Mouse (Mus musculus): Measurements from ENCODE around the gene Selenon. TPM values are rescaled to one million over a fixed set of nuclear protein-coding genes. Genes with fewer than 3 reads are reported as not detected.
A peak's percentile ranks its signal among the peaks of the same experiment; 100 is the strongest.
"Not testable (repeated sequence)": the region's sequence is repeated elsewhere in the genome, so short reads cannot be mapped to it uniquely, and the experiment has no call there.

Selenon gene
- polyA plus RNA-seq, 1 experiment from 2014 or later: 15.6 TPM

- peak; percentile 95 for ATAC-seq (ENCODE audit: low FRiP score, low TSS enrichment)
- peak within 1 kb of the TSS; percentile 58 for H3K9ac ChIP-seq (ENCODE audit: low read depth, low read length)
- H3K9me3 ChIP-seq (ENCODE audit: control insufficient read depth, low read length): no peaks in the 10 kb centered on the region
- H3K36me3 ChIP-seq (ENCODE audit: control insufficient read depth, insufficient read depth, low read length): no peaks in the 10 kb centered on the region
- H3K4me2 ChIP-seq (replicated peaks; ENCODE audit: low read depth, low read length): peak within 1 kb of the TSS; percentile 67
- H3K4me1 ChIP-seq (ENCODE audit: control insufficient read depth, insufficient read depth, low read length): peaks cover 13% of the 10 kb centered on the region
- peak within 1 kb of the TSS; percentile 52 for H3K4me3 ChIP-seq (ENCODE audit: low read length)
- WGBS: under 1% methylated on average over 42 of the region's 42 CpGs
- H3K27me3 ChIP-seq (ENCODE audit: control insufficient read depth, insufficient read depth, low read length): no peaks in the 10 kb centered on the region
- no peak within 1 kb of the TSS for H3K27ac ChIP-seq (ENCODE audit: low read depth, low read length)
Observed at GRCm38 (mm10) chr4:134510845-134511411, 41.0 kb downstream of the Selenon start, which contains the start of gene Aunip. TSS of gene Aunip (plus strand) at chr4:134510999.

GRCm38 (mm10) chr4:134510396-134510795 lies 41.6 kb downstream of the Selenon start:
- Histone ChIP-seq H3K4me2 (replicated peaks; ENCODE audit: low read depth, low read length) (peak overlapping the region; percentile 67; the same call in 1 of the 2 replicates), H3K9ac (ENCODE audit: low read depth, low read length) (no peak overlapping the region), H3K27ac (ENCODE audit: low read depth, low read length) (no peak overlapping the region), H3K27me3 (ENCODE audit: control insufficient read depth, insufficient read depth, low read length) (no peaks in the 10 kb centered on the region), H3K9me3 (ENCODE audit: control insufficient read depth, low read length) (no peaks in the 10 kb centered on the region), H3K4me1 (ENCODE audit: control insufficient read depth, insufficient read depth, low read length) (peaks cover 13% of the 10 kb centered on the region), H3K4me3 (ENCODE audit: low read length) (peak overlapping the region; percentile 52), H3K36me3 (ENCODE audit: control insufficient read depth, insufficient read depth, low read length) (no peaks in the 10 kb centered on the region)
- no peak for ATAC-seq (ENCODE audit: low FRiP score, low TSS enrichment)
- 74% methylated on average over 4 of the region's 4 CpGs for WGBS

- H3K27me3 ChIP-seq (ENCODE audit: control insufficient read depth, insufficient read depth, low read length): no peaks in the 10 kb centered on the region
- H3K9me3 ChIP-seq (ENCODE audit: control insufficient read depth, low read length): peaks cover 5% of the 10 kb centered on the region; the same call in 1 of the 2 replicates
- no peak overlapping the region for H3K4me2 ChIP-seq (replicated peaks; ENCODE audit: low read depth, low read length)
- no peak overlapping the region for H3K27ac ChIP-seq (ENCODE audit: low read depth, low read length)
- H3K4me3 ChIP-seq (ENCODE audit: low read length): no peak overlapping the region
- no peak for ATAC-seq (ENCODE audit: low FRiP score, low TSS enrichment)
- peaks cover 5% of the 10 kb centered on the region; the same call in 1 of the 2 replicates for H3K4me1 ChIP-seq (ENCODE audit: control insufficient read depth, insufficient read depth, low read length)
- no peak overlapping the region for H3K9ac ChIP-seq (ENCODE audit: low read depth, low read length)
- WGBS: 91% methylated on average over 19 of the region's 19 CpGs
- H3K36me3 ChIP-seq (ENCODE audit: control insufficient read depth, insufficient read depth, low read length): no peaks in the 10 kb centered on the region
Observed at GRCm38 (mm10) chr4:134506713-134507112, 45.3 kb downstream of the Selenon start.

GRCm38 (mm10) chr4:134505966-134506594 lies 45.9 kb downstream of the Selenon start:
- peaks cover 5% of the 10 kb centered on the region; the same call in 1 of the 2 replicates for H3K9me3 ChIP-seq (ENCODE audit: control insufficient read depth, low read length)
- no peaks in the 10 kb centered on the region for H3K4me1 ChIP-seq (ENCODE audit: control insufficient read depth, insufficient read depth, low read length)
- no peaks in the 10 kb centered on the region for H3K36me3 ChIP-seq (ENCODE audit: control insufficient read depth, insufficient read depth, low read length)
- no peak for ATAC-seq (ENCODE audit: low FRiP score, low TSS enrichment)
- H3K4me3 ChIP-seq (ENCODE audit: low read length): no peak overlapping the region
- no peak overlapping the region for H3K4me2 ChIP-seq (replicated peaks; ENCODE audit: low read depth, low read length)
- H3K27ac ChIP-seq (ENCODE audit: low read depth, low read length): no peak overlapping the region
- WGBS: 90% methylated on average over 3 of the region's 4 CpGs
- H3K9ac ChIP-seq (ENCODE audit: low read depth, low read length): no peak overlapping the region
- H3K27me3 ChIP-seq (ENCODE audit: control insufficient read depth, insufficient read depth, low read length): no peaks in the 10 kb centered on the region

GRCm38 (mm10) chr4:134505303-134505789 lies 46.6 kb downstream of the Selenon start:
- Histone ChIP-seq H3K4me2 (replicated peaks; ENCODE audit: low read depth, low read length) (no peak overlapping the region), H3K36me3 (ENCODE audit: control insufficient read depth, insufficient read depth, low read length) (no peaks in the 10 kb centered on the region), H3K4me1 (ENCODE audit: control insufficient read depth, insufficient read depth, low read length) (no peaks in the 10 kb centered on the region), H3K9ac (ENCODE audit: low read depth, low read length) (no peak overlapping the region), H3K9me3 (ENCODE audit: control insufficient read depth, low read length) (peaks cover 5% of the 10 kb centered on the region; the same call in 1 of the 2 replicates), H3K27me3 (ENCODE audit: control insufficient read depth, insufficient read depth, low read length) (no peaks in the 10 kb centered on the region), H3K4me3 (ENCODE audit: low read length) (no peak overlapping the region), H3K27ac (ENCODE audit: low read depth, low read length) (no peak overlapping the region)
- 86% methylated on average over 4 of the region's 4 CpGs for WGBS
- no peak for ATAC-seq (ENCODE audit: low FRiP score, low TSS enrichment)

- ATAC-seq (ENCODE audit: low FRiP score, low TSS enrichment): no peak
- no peak overlapping the region for H3K4me2 ChIP-seq (replicated peaks; ENCODE audit: low read depth, low read length)
- H3K9me3 ChIP-seq (ENCODE audit: control insufficient read depth, low read length): peaks cover 5% of the 10 kb centered on the region; the same call in 1 of the 2 replicates
- H3K27me3 ChIP-seq (ENCODE audit: control insufficient read depth, insufficient read depth, low read length): no peaks in the 10 kb centered on the region
- H3K4me1 ChIP-seq (ENCODE audit: control insufficient read depth, insufficient read depth, low read length): no peaks in the 10 kb centered on the region
- no peaks in the 10 kb centered on the region for H3K36me3 ChIP-seq (ENCODE audit: control insufficient read depth, insufficient read depth, low read length)
- 73% methylated on average over 4 of the region's 4 CpGs for WGBS
- H3K9ac ChIP-seq (ENCODE audit: low read depth, low read length): no peak overlapping the region
- no peak overlapping the region for H3K27ac ChIP-seq (ENCODE audit: low read depth, low read length)
- no peak overlapping the region for H3K4me3 ChIP-seq (ENCODE audit: low read length)
Observed at GRCm38 (mm10) chr4:134503686-134504357, 48.1 kb downstream of the Selenon start.

- H3K9me3 ChIP-seq (ENCODE audit: control insufficient read depth, low read length): peaks cover 5% of the 10 kb centered on the region; the same call in 1 of the 2 replicates
- H3K36me3 ChIP-seq (ENCODE audit: control insufficient read depth, insufficient read depth, low read length): no peaks in the 10 kb centered on the region
- H3K27me3 ChIP-seq (ENCODE audit: control insufficient read depth, insufficient read depth, low read length): no peaks in the 10 kb centered on the region
- H3K27ac ChIP-seq (ENCODE audit: low read depth, low read length): no peak overlapping the region
- H3K4me3 ChIP-seq (ENCODE audit: low read length): no peak overlapping the region
- H3K9ac ChIP-seq (ENCODE audit: low read depth, low read length): no peak overlapping the region
- ATAC-seq (ENCODE audit: low FRiP score, low TSS enrichment): no peak
- 93% methylated on average over 6 of the region's 6 CpGs for WGBS
- H3K4me2 ChIP-seq (replicated peaks; ENCODE audit: low read depth, low read length): no peak overlapping the region
- peaks cover 8% of the 10 kb centered on the region; the same call in 1 of the 2 replicates for H3K4me1 ChIP-seq (ENCODE audit: control insufficient read depth, insufficient read depth, low read length)
Observed at GRCm38 (mm10) chr4:134501095-134501494, 50.9 kb downstream of the Selenon start.

- 83% methylated on average over 6 of the region's 6 CpGs for WGBS
- not testable (repeated sequence) for H3K4me2 ChIP-seq (replicated peaks; ENCODE audit: low read depth, low read length); ATAC-seq (ENCODE audit: low FRiP score, low TSS enrichment)
Observed at GRCm38 (mm10) chr4:134498983-134499382, 53.0 kb downstream of the Selenon start.

More at GRCm38 (mm10) chr4:134498983-134499382, 53.0 kb downstream of the Selenon start:
- H3K36me3 ChIP-seq (ENCODE audit: control insufficient read depth, insufficient read depth, low read length); H3K9ac ChIP-seq (ENCODE audit: low read depth, low read length); H3K27ac ChIP-seq (ENCODE audit: low read depth, low read length); H3K4me3 ChIP-seq (ENCODE audit: low read length); H3K27me3 ChIP-seq (ENCODE audit: control insufficient read depth, insufficient read depth, low read length); H3K9me3 ChIP-seq (ENCODE audit: control insufficient read depth, low read length): not testable (repeated sequence)
- H3K4me1 ChIP-seq (ENCODE audit: control insufficient read depth, insufficient read depth, low read length): peaks cover 11% of the 10 kb centered on the region
